Mouse (Mus musculus): Measurements from ENCODE around the gene Stpg3. TPM values are rescaled to one million over a fixed set of nuclear protein-coding genes. Genes with fewer than 3 reads are reported as not detected.
A peak's percentile ranks its signal among the peaks of the same experiment; 100 is the strongest.

Gene Stpg3
- polyA plus RNA-seq, 1 experiment from 2014 or later = not detected

DNA sequence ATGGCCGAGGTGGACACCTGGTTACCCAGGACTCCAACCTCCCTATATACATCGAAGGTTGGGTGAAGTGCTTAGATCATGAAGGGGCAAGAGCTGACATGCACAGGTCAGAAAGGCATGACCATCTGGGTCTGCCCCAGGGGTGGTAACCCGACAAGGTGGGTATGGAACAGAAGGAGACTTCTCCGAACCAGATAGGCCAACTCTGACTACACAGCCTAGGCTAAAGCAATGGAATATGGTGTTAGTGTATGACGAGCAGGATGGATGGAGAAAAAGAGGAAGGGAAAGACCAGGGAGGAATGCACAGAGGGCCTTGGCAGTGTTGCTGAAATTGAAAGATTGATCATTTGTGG, 27.9 kb downstream of the Stpg3 start:
- Histone ChIP-seq H3K9ac (replicated peaks; ENCODE audit: low read length) (no peak overlapping the region; the same call in 1 of the 2 replicates), H3K4me2 (ENCODE audit: low read depth, low read length) (peak overlapping the region; percentile 89), H3K27ac (replicated peaks; ENCODE audit: low read depth, low read length) (peak overlapping the region; percentile 85; the same call in 1 of the 2 replicates), H3K4me1 (ENCODE audit: control insufficient read depth, insufficient read depth, low read length) (peaks cover 5% of the 10 kb centered on the region; the same call in 1 of the 2 replicates), H3K27me3 (ENCODE audit: control insufficient read depth, insufficient read depth, low read length) (peaks cover 27% of the 10 kb centered on the region), H3K36me3 (replicated peaks; ENCODE audit: control insufficient read depth, insufficient read depth, low read depth, low read length) (no peaks in the 10 kb centered on the region; the same call in 1 of the 2 replicates), H3K4me3 (ENCODE audit: low read depth, low read length) (peak overlapping the region; percentile 43; the same call in 1 of the 2 replicates), H3K9me3 (replicated peaks; ENCODE audit: control insufficient read depth, low read length) (no peaks in the 10 kb centered on the region)
- DNase-seq (ENCODE audit: low spot score) (no peak), ATAC-seq (replicated peaks; ENCODE audit: insufficient number of reproducible peaks, low FRiP score, low TSS enrichment, low read depth) (no peak)
- 28% methylated on average over 5 of the region's 5 CpGs for WGBS

DNA sequence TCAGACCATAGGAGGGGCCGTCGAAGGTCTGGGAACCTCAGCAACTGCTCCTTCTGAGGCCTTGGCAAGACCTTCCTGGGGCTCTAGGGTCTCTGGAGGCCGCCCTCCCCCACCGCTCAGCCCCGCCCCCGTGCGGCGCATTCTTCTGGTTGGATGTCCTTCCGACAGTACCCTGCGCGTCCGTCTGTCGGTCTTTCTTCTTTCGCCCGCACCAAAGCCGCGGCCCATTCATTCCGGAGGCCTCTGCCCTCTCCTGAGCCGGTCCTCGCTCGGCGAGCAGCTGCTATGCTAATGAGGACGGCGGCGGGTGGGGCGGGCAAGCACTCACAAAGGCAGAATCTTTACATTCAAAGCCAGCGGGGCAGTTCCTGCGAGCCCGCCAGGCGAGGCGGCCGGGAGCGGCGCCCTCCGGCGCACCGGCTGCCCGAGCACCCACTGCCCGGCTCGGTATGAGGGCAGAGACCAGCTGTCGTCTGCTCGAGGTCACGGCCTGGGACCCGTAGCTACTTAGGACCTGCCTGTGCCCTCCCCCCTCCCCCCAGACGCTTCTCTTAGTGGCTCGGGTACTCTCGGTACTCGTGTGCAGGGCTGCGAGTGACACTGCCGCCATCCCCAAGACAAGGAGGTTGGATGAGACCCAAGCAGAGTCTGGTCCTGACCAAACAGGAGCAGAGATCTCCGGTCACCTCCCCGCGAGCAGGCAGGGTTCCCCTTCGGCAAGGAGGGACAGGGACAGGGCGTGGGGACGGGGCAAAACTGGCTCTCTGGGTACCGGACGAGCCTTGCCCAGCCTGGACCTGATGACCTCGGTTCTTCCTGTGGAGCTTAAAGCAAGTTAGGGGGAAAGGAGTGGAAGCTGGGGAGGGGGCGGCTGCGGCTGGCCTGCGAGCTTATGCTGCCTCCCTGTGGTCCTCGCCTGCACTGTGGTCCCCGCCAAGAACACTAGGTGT, 28.5 kb downstream of the Stpg3 start:
- Histone ChIP-seq H3K9ac (replicated peaks; ENCODE audit: low read length) (peak overlapping the region; percentile 77), H3K27me3 (ENCODE audit: control insufficient read depth, insufficient read depth, low read length) (peaks cover 33% of the 10 kb centered on the region), H3K4me1 (ENCODE audit: control insufficient read depth, insufficient read depth, low read length) (peaks cover 5% of the 10 kb centered on the region; the same call in 1 of the 2 replicates), H3K9me3 (replicated peaks; ENCODE audit: control insufficient read depth, low read length) (no peaks in the 10 kb centered on the region), H3K4me3 (ENCODE audit: low read depth, low read length) (peak overlapping the region; percentile 43), H3K4me2 (ENCODE audit: low read depth, low read length) (peak overlapping the region; percentile 89), H3K36me3 (replicated peaks; ENCODE audit: control insufficient read depth, insufficient read depth, low read depth, low read length) (no peaks in the 10 kb centered on the region; the same call in 1 of the 2 replicates), H3K27ac (replicated peaks; ENCODE audit: low read depth, low read length) (peak overlapping the region; percentile 85)
- ATAC-seq (replicated peaks; ENCODE audit: insufficient number of reproducible peaks, low FRiP score, low TSS enrichment, low read depth) (peak; percentile 71), DNase-seq (ENCODE audit: low spot score) (peak; percentile 80)
- WGBS = under 1% methylated on average over 64 of the region's 64 CpGs

DNA sequence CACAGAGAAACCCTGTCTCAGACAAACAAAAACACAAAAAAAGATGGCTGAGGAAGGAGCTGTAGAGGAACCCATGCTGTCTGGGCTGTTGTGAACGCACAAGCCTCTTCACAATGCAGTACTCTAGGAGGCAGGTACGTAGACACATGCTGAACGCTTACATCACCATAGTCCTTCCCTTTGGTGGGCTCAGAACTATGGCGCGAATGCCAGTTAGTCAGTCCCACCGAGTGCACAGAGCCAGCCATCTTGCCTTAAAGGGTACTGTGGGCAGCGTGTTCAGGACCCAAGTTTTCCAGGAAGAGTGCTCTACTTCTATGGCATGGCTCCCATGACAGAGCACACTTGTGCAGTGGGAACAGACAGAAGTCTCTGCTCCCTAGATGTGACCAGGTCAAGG, 29.9 kb downstream of the Stpg3 start:
- H3K27ac ChIP-seq (replicated peaks; ENCODE audit: low read depth, low read length) = no peak overlapping the region
- no peak overlapping the region for H3K4me3 ChIP-seq (ENCODE audit: low read depth, low read length)
- no peak overlapping the region for H3K9ac ChIP-seq (replicated peaks; ENCODE audit: low read length)
- no peak overlapping the region for H3K4me2 ChIP-seq (ENCODE audit: low read depth, low read length)
- no peaks in the 10 kb centered on the region for H3K9me3 ChIP-seq (replicated peaks; ENCODE audit: control insufficient read depth, low read length)
- ATAC-seq (replicated peaks; ENCODE audit: insufficient number of reproducible peaks, low FRiP score, low TSS enrichment, low read depth) (no peak), DNase-seq (ENCODE audit: low spot score) (no peak)
- no peaks in the 10 kb centered on the region; the same call in 1 of the 2 replicates for H3K36me3 ChIP-seq (replicated peaks; ENCODE audit: control insufficient read depth, insufficient read depth, low read depth, low read length)
- H3K27me3 ChIP-seq (ENCODE audit: control insufficient read depth, insufficient read depth, low read length) = peaks cover 47% of the 10 kb centered on the region
- peaks cover 5% of the 10 kb centered on the region; the same call in 1 of the 2 replicates for H3K4me1 ChIP-seq (ENCODE audit: control insufficient read depth, insufficient read depth, low read length)
- WGBS = 92% methylated on average over 7 of the region's 7 CpGs

- Histone ChIP-seq H3K9me3 (replicated peaks; ENCODE audit: control insufficient read depth, low read length) (no peaks in the 10 kb centered on the region), H3K4me3 (ENCODE audit: low read depth, low read length) (no peak overlapping the region; the same call in 1 of the 2 replicates), H3K27ac (replicated peaks; ENCODE audit: low read depth, low read length) (no peak overlapping the region), H3K4me1 (ENCODE audit: control insufficient read depth, insufficient read depth, low read length) (peaks cover 5% of the 10 kb centered on the region; the same call in 1 of the 2 replicates), H3K36me3 (replicated peaks; ENCODE audit: control insufficient read depth, insufficient read depth, low read depth, low read length) (no peaks in the 10 kb centered on the region; the same call in 1 of the 2 replicates), H3K27me3 (ENCODE audit: control insufficient read depth, insufficient read depth, low read length) (peaks cover 49% of the 10 kb centered on the region), H3K9ac (replicated peaks; ENCODE audit: low read length) (no peak overlapping the region), H3K4me2 (ENCODE audit: low read depth, low read length) (peak overlapping the region; percentile 19; the same call in 1 of the 2 replicates)
- DNase-seq (ENCODE audit: low spot score) (no peak), ATAC-seq (replicated peaks; ENCODE audit: insufficient number of reproducible peaks, low FRiP score, low TSS enrichment, low read depth) (no peak)
- 57% methylated on average over 2 of the region's 2 CpGs for WGBS
These were observed 31.1 kb downstream of the Stpg3 start for GRCm38 (mm10) chr2:25183336-25183735.

DNA sequence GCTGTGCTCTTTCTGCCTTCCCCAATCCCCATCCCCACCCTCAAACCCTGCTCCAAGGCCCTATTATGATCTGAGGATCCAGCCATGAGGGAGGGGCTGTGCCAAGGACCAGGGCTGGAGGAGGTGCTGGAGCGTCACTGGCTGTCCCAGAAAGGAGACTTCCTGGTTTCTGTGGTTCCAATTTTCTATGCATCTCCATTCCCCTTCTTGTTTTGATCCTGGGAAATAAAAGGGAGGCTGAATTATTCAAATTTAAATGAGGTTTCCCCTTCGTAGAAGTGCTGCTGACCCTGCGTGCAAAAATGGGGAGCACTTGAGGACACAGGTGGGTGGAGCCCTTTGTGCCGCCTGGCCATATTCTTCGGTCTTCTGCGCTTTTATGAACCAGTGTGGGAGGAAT, 31.8 kb downstream of the Stpg3 start:
- DNase-seq (ENCODE audit: low spot score) (no peak), ATAC-seq (replicated peaks; ENCODE audit: insufficient number of reproducible peaks, low FRiP score, low TSS enrichment, low read depth) (no peak)
- Histone ChIP-seq H3K4me2 (ENCODE audit: low read depth, low read length) (peak overlapping the region; percentile 37), H3K36me3 (replicated peaks; ENCODE audit: control insufficient read depth, insufficient read depth, low read depth, low read length) (no peaks in the 10 kb centered on the region; the same call in 1 of the 2 replicates), H3K4me3 (ENCODE audit: low read depth, low read length) (peak overlapping the region; percentile 59), H3K27ac (replicated peaks; ENCODE audit: low read depth, low read length) (no peak overlapping the region), H3K4me1 (ENCODE audit: control insufficient read depth, insufficient read depth, low read length) (peaks cover 7% of the 10 kb centered on the region), H3K9ac (replicated peaks; ENCODE audit: low read length) (peak overlapping the region; percentile 13; the same call in 1 of the 2 replicates), H3K9me3 (replicated peaks; ENCODE audit: control insufficient read depth, low read length) (no peaks in the 10 kb centered on the region), H3K27me3 (ENCODE audit: control insufficient read depth, insufficient read depth, low read length) (peaks cover 49% of the 10 kb centered on the region)
- 15% methylated on average over 6 of the region's 6 CpGs for WGBS

- Histone ChIP-seq H3K4me1 (ENCODE audit: control insufficient read depth, insufficient read depth, low read length) (peaks cover 13% of the 10 kb centered on the region), H3K27me3 (ENCODE audit: control insufficient read depth, insufficient read depth, low read length) (peaks cover 51% of the 10 kb centered on the region), H3K9me3 (replicated peaks; ENCODE audit: control insufficient read depth, low read length) (no peaks in the 10 kb centered on the region), H3K27ac (replicated peaks; ENCODE audit: low read depth, low read length) (peak overlapping the region; percentile 86), H3K4me3 (ENCODE audit: low read depth, low read length) (peak overlapping the region; percentile 59), H3K36me3 (replicated peaks; ENCODE audit: control insufficient read depth, insufficient read depth, low read depth, low read length) (no peaks in the 10 kb centered on the region; the same call in 1 of the 2 replicates), H3K9ac (replicated peaks; ENCODE audit: low read length) (peak overlapping the region; percentile 62), H3K4me2 (ENCODE audit: low read depth, low read length) (peak overlapping the region; percentile 87)
- DNase-seq (ENCODE audit: low spot score) (peak; percentile 43), ATAC-seq (replicated peaks; ENCODE audit: insufficient number of reproducible peaks, low FRiP score, low TSS enrichment, low read depth) (no peak)
- WGBS = under 1% methylated on average over 17 of the region's 17 CpGs
These were observed 32.5 kb downstream of the Stpg3 start for GRCm38 (mm10) chr2:25181891-25182397.

GRCm38 (mm10) chr2:25180973-25181890, 33.2 kb downstream of the Stpg3 start:
- H3K9me3 ChIP-seq (replicated peaks; ENCODE audit: control insufficient read depth, low read length) = no peaks in the 10 kb centered on the region
- DNase-seq (ENCODE audit: low spot score) (peak; percentile 69), ATAC-seq (replicated peaks; ENCODE audit: insufficient number of reproducible peaks, low FRiP score, low TSS enrichment, low read depth) (no peak; the same call in 1 of the 2 replicates)
- peak overlapping the region; percentile 59 for H3K4me3 ChIP-seq (ENCODE audit: low read depth, low read length)
- peak overlapping the region; percentile 86 for H3K27ac ChIP-seq (replicated peaks; ENCODE audit: low read depth, low read length)
- H3K4me2 ChIP-seq (ENCODE audit: low read depth, low read length) = peak overlapping the region; percentile 87
- peaks cover 51% of the 10 kb centered on the region for H3K27me3 ChIP-seq (ENCODE audit: control insufficient read depth, insufficient read depth, low read length)
- peaks cover 14% of the 10 kb centered on the region for H3K4me1 ChIP-seq (ENCODE audit: control insufficient read depth, insufficient read depth, low read length)
- under 1% methylated on average over 100 of the region's 100 CpGs for WGBS
- no peaks in the 10 kb centered on the region; the same call in 1 of the 2 replicates for H3K36me3 ChIP-seq (replicated peaks; ENCODE audit: control insufficient read depth, insufficient read depth, low read depth, low read length)
- H3K9ac ChIP-seq (replicated peaks; ENCODE audit: low read length) = peak overlapping the region; percentile 62
